Mouse (Mus musculus) ES-Bruce4 (cell line): Measurements from ENCODE around the gene Grm1. TPM values are rescaled to one million over a fixed set of nuclear protein-coding genes. Genes with fewer than 3 reads are reported as not detected.
A peak's percentile ranks its signal among the peaks of the same experiment; 100 is the strongest.

Experiments
- H3K27ac ChIP-seq: 2 replicates; pipeline ENCODE4 v1.5.1; 2012; ENCODE audit warnings: low read length, inconsistent platforms; ENCODE audit not compliant: insufficient read depth
- H3K27me3 ChIP-seq: 2 replicates; pipeline ENCODE4 v1.6.1; 2012; ENCODE audit warnings: mild to moderate bottlenecking, low read length, inconsistent platforms; ENCODE audit not compliant: control insufficient read depth, poor library complexity, insufficient read depth, severe bottlenecking
- H3K36me3 ChIP-seq: 2 replicates; pipeline ENCODE4 v1.6.1; 2012; ENCODE audit warnings: inconsistent platforms, mild to moderate bottlenecking, low read length, moderate library complexity; ENCODE audit not compliant: control insufficient read depth, poor library complexity, insufficient read depth, severe bottlenecking
- H3K4me1 ChIP-seq: one replicate; pipeline ENCODE4 v1.8.1; 2011; ENCODE audit warnings: low read length; ENCODE audit not compliant: control insufficient read depth, insufficient read depth
- H3K4me3 ChIP-seq: 2 replicates; pipeline ENCODE4 v1.5.1; 2011; ENCODE audit warnings: low read depth, mild to moderate bottlenecking, low read length
- H3K9ac ChIP-seq: 2 replicates; pipeline ENCODE4 v1.6.1; 2012; ENCODE audit warnings: low read depth, mild to moderate bottlenecking, inconsistent platforms; ENCODE audit not compliant: poor library complexity, severe bottlenecking
- H3K9me3 ChIP-seq: replicated peaks from 2 replicates; pipeline ENCODE4 v1.6.1; 2012; ENCODE audit warnings: mild to moderate bottlenecking, low read length, inconsistent platforms; ENCODE audit not compliant: control insufficient read depth, poor library complexity, insufficient read depth, severe bottlenecking
- CTCF ChIP-seq: IDR thresholded peaks from one replicate; pipeline ENCODE4 v1.8.1; 2011; ENCODE audit warnings: low read depth, low read length
- EP300 ChIP-seq: IDR thresholded peaks from 2 replicates; pipeline ENCODE4 v1.6.1; 2011; ENCODE audit warnings: low read depth, low read length; ENCODE audit not compliant: insufficient read depth
- POLR2A ChIP-seq: IDR thresholded peaks from one replicate; pipeline ENCODE4 v1.8.1; 2011; ENCODE audit warnings: low read length; ENCODE audit not compliant: insufficient read depth
- polyA plus RNA-seq: library from polyadenylated mRNA; stranded (reverse); fragments of >200 nt; gene quantifications from 2 replicates; pipeline ENCODE4 v1.2.4, GENCODE M21; 2011; ENCODE audit warnings: low read depth; ENCODE audit not compliant: missing spikeins, insufficient read depth, insufficient read length

The Grm1 gene
- polyA plus RNA-seq, 1 experiment, result not detected

DNA sequence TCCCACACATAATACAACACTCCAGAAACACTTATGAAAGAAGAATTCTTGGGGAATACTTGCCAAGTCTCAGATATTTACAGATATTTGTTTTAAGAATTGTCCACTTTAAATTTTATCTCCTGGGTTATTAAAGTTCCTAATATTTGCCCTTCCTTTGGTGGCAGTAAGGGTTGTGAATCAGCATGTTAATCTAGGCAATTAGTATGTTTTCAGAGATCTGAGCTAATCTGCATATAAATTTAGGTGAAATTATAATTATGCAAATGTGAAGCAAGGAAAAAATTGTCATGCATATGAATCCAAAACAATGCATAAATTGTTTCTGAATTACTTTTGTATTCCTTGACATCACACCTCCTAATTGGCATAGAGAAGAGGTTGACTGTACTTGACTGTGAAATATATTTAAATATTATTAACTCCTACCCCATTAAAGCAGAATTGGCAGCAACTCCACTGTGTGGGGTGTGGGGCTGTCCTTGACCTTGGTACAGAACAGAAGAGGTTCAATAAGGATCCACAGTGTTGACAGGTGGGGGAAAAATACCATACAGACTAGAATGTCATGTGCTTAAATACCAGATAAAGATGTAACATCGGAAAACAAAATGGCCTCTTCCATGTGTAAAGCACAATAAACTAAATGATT, 37.6 kb downstream of the Grm1 start:
- Histone ChIP-seq H3K27me3 (no peaks in the 10 kb centered on the region), H3K27ac (no peak overlapping the region), H3K4me3 (no peak overlapping the region), H3K9ac (no peak overlapping the region), H3K9me3 (no peaks in the 10 kb centered on the region), H3K4me1 (no peaks in the 10 kb centered on the region), H3K36me3 (no peaks in the 10 kb centered on the region)
- TF ChIP-seq POLR2A, result no peak
- TF ChIP-seq EP300, result no peak
- TF ChIP-seq CTCF, result no peak

- Histone ChIP-seq H3K36me3 (no peaks in the 10 kb centered on the region), H3K9me3 (no peaks in the 10 kb centered on the region), H3K4me1 (no peaks in the 10 kb centered on the region), H3K27ac (no peak overlapping the region), H3K9ac (no peak overlapping the region), H3K4me3 (no peak overlapping the region), H3K27me3 (no peaks in the 10 kb centered on the region)
- TF ChIP-seq EP300, result no peak
- TF ChIP-seq CTCF, result peak; percentile 10
- TF ChIP-seq POLR2A, result no peak
Observed at GRCm38 (mm10) chr10:11039323-11039722, 42.8 kb downstream of the Grm1 start.

GRCm38 (mm10) chr10:11032221-11032620, 49.9 kb downstream of the Grm1 start:
- H3K4me3 ChIP-seq, result no peak overlapping the region

GRCm38 (mm10) chr10:11025764-11026518, 56.2 kb downstream of the Grm1 start:
- Histone ChIP-seq H3K36me3 (no peaks in the 10 kb centered on the region), H3K4me3 (no peak overlapping the region)
- TF ChIP-seq CTCF (no peak), POLR2A (no peak), EP300 (no peak)

More at GRCm38 (mm10) chr10:11032221-11032620, 49.9 kb downstream of the Grm1 start:
- Histone ChIP-seq H3K4me1 (no peaks in the 10 kb centered on the region), H3K9me3 (no peaks in the 10 kb centered on the region), H3K9ac (no peak overlapping the region), H3K27me3 (no peaks in the 10 kb centered on the region), H3K36me3 (no peaks in the 10 kb centered on the region), H3K27ac (no peak overlapping the region)
- TF ChIP-seq EP300 (no peak), CTCF (no peak), POLR2A (no peak)

GRCm38 (mm10) chr10:11018970-11019531, 63.1 kb downstream of the Grm1 start:
- TF ChIP-seq POLR2A (no peak), CTCF (no peak), EP300 (no peak)
- Histone ChIP-seq H3K9me3 (no peaks in the 10 kb centered on the region), H3K27ac (no peak overlapping the region), H3K36me3 (no peaks in the 10 kb centered on the region), H3K9ac (no peak overlapping the region), H3K4me1 (no peaks in the 10 kb centered on the region), H3K4me3 (no peak overlapping the region), H3K27me3 (no peaks in the 10 kb centered on the region)

More at GRCm38 (mm10) chr10:11025764-11026518, 56.2 kb downstream of the Grm1 start:
- no peaks in the 10 kb centered on the region for H3K9me3 ChIP-seq
- no peaks in the 10 kb centered on the region for H3K27me3 ChIP-seq
- no peak overlapping the region for H3K27ac ChIP-seq
- no peak overlapping the region for H3K9ac ChIP-seq
- peaks cover 1% of the 10 kb centered on the region for H3K4me1 ChIP-seq
